Mouse (Mus musculus): ENCODE results near the gene Ndufs4. TPM values are rescaled to one million over a fixed set of nuclear protein-coding genes. Genes with fewer than 3 reads are reported as not detected.
A peak's percentile ranks its signal among the peaks of the same experiment; 100 is the strongest.

Ndufs4 gene
- polyA plus RNA-seq, 1 experiment from 2014 or later = 293 TPM

GRCm38 (mm10) chr13:114344220-114344973 is 43.7 kb downstream of the Ndufs4 start:
- Histone ChIP-seq H3K4me2 (replicated peaks; ENCODE audit: low read depth, low read length) (no peak overlapping the region), H3K27ac (ENCODE audit: low read length) (no peak overlapping the region), H3K9me3 (ENCODE audit: low read length) (no peaks in the 10 kb centered on the region), H3K4me3 (ENCODE audit: low read length) (no peak overlapping the region), H3K9ac (replicated peaks; ENCODE audit: low read length) (no peak overlapping the region), H3K27me3 (ENCODE audit: insufficient read depth, low read length) (no peaks in the 10 kb centered on the region), H3K4me1 (ENCODE audit: insufficient read depth, low read length) (0 out of 2 replicates have a peak, but pooled peaks cover 2% of the 10 kb centered on the region), H3K36me3 (ENCODE audit: insufficient read depth, low read length) (no peaks in the 10 kb centered on the region)
- WGBS = 85% methylated on average over 3 of the region's 3 CpGs
- no peak for ATAC-seq (ENCODE audit: low FRiP score, low TSS enrichment)

- Histone ChIP-seq H3K4me1 (ENCODE audit: insufficient read depth, low read length) (0 out of 2 replicates have a peak, but pooled peaks cover 2% of the 10 kb centered on the region), H3K27me3 (ENCODE audit: insufficient read depth, low read length) (no peaks in the 10 kb centered on the region), H3K27ac (ENCODE audit: low read length) (no peak overlapping the region), H3K4me3 (ENCODE audit: low read length) (no peak overlapping the region), H3K9me3 (ENCODE audit: low read length) (no peaks in the 10 kb centered on the region), H3K36me3 (ENCODE audit: insufficient read depth, low read length) (no peaks in the 10 kb centered on the region), H3K4me2 (replicated peaks; ENCODE audit: low read depth, low read length) (no peak overlapping the region), H3K9ac (replicated peaks; ENCODE audit: low read length) (no peak overlapping the region)
- ATAC-seq (ENCODE audit: low FRiP score, low TSS enrichment) = no peak
- 30% methylated on average over 8 of the region's 8 CpGs for WGBS
These were observed 45.1 kb downstream of the Ndufs4 start for GRCm38 (mm10) chr13:114343001-114343400.

GRCm38 (mm10) chr13:114319835-114320389 is 68.1 kb downstream of the Ndufs4 start:
- Histone ChIP-seq H3K4me2 (replicated peaks; ENCODE audit: low read depth, low read length) (no peak overlapping the region), H3K9me3 (ENCODE audit: low read length) (no peaks in the 10 kb centered on the region), H3K4me1 (ENCODE audit: insufficient read depth, low read length) (0 out of 2 replicates have a peak, but pooled peaks cover 4% of the 10 kb centered on the region), H3K9ac (replicated peaks; ENCODE audit: low read length) (no peak overlapping the region), H3K27me3 (ENCODE audit: insufficient read depth, low read length) (no peaks in the 10 kb centered on the region), H3K36me3 (ENCODE audit: insufficient read depth, low read length) (peaks cover 4% of the 10 kb centered on the region; the same call in 1 of the 2 replicates), H3K27ac (ENCODE audit: low read length) (no peak overlapping the region), H3K4me3 (ENCODE audit: low read length) (no peak overlapping the region)
- ATAC-seq (ENCODE audit: low FRiP score, low TSS enrichment) = peak; percentile 35; the same call in 1 of the 2 replicates
- 67% methylated on average over 2 of the region's 2 CpGs for WGBS

- 0 out of 2 replicates have a peak, but pooled peaks cover 4% of the 10 kb centered on the region for H3K4me1 ChIP-seq (ENCODE audit: insufficient read depth, low read length)
- no peaks in the 10 kb centered on the region for H3K9me3 ChIP-seq (ENCODE audit: low read length)
- H3K4me2 ChIP-seq (replicated peaks; ENCODE audit: low read depth, low read length) = no peak overlapping the region
- H3K4me3 ChIP-seq (ENCODE audit: low read length) = no peak overlapping the region
- no peak overlapping the region for H3K9ac ChIP-seq (replicated peaks; ENCODE audit: low read length)
- peaks cover 4% of the 10 kb centered on the region; the same call in 1 of the 2 replicates for H3K36me3 ChIP-seq (ENCODE audit: insufficient read depth, low read length)
- H3K27me3 ChIP-seq (ENCODE audit: insufficient read depth, low read length) = no peaks in the 10 kb centered on the region
- ATAC-seq (ENCODE audit: low FRiP score, low TSS enrichment) = no peak
- no peak overlapping the region for H3K27ac ChIP-seq (ENCODE audit: low read length)
These were observed 68.9 kb downstream of the Ndufs4 start for GRCm38 (mm10) chr13:114319136-114319535.

GRCm38 (mm10) chr13:114315374-114315773 is 72.7 kb downstream of the Ndufs4 start:
- WGBS = 95% methylated on average over 3 of the region's 3 CpGs
- no peak for ATAC-seq (ENCODE audit: low FRiP score, low TSS enrichment)
- Histone ChIP-seq H3K27me3 (ENCODE audit: insufficient read depth, low read length) (no peaks in the 10 kb centered on the region), H3K4me2 (replicated peaks; ENCODE audit: low read depth, low read length) (no peak overlapping the region), H3K27ac (ENCODE audit: low read length) (no peak overlapping the region), H3K9ac (replicated peaks; ENCODE audit: low read length) (no peak overlapping the region), H3K9me3 (ENCODE audit: low read length) (no peaks in the 10 kb centered on the region), H3K36me3 (ENCODE audit: insufficient read depth, low read length) (peaks cover 12% of the 10 kb centered on the region; the same call in 1 of the 2 replicates), H3K4me1 (ENCODE audit: insufficient read depth, low read length) (0 out of 2 replicates have a peak, but pooled peaks cover 4% of the 10 kb centered on the region), H3K4me3 (ENCODE audit: low read length) (no peak overlapping the region)

GRCm38 (mm10) chr13:114314953-114315352 is 73.1 kb downstream of the Ndufs4 start:
- Histone ChIP-seq H3K36me3 (ENCODE audit: insufficient read depth, low read length) (peaks cover 12% of the 10 kb centered on the region; the same call in 1 of the 2 replicates), H3K4me1 (ENCODE audit: insufficient read depth, low read length) (0 out of 2 replicates have a peak, but pooled peaks cover 3% of the 10 kb centered on the region), H3K9ac (replicated peaks; ENCODE audit: low read length) (no peak overlapping the region), H3K4me3 (ENCODE audit: low read length) (no peak overlapping the region), H3K4me2 (replicated peaks; ENCODE audit: low read depth, low read length) (no peak overlapping the region), H3K27ac (ENCODE audit: low read length) (no peak overlapping the region), H3K27me3 (ENCODE audit: insufficient read depth, low read length) (no peaks in the 10 kb centered on the region), H3K9me3 (ENCODE audit: low read length) (no peaks in the 10 kb centered on the region)
- no peak for ATAC-seq (ENCODE audit: low FRiP score, low TSS enrichment)
- 90% methylated on average over 3 of the region's 3 CpGs for WGBS

GRCm38 (mm10) chr13:114310591-114310990 is 77.5 kb downstream of the Ndufs4 start:
- H3K4me2 ChIP-seq (replicated peaks; ENCODE audit: low read depth, low read length) = no peak overlapping the region
- no peak overlapping the region for H3K27ac ChIP-seq (ENCODE audit: low read length)
- no peak overlapping the region for H3K9ac ChIP-seq (replicated peaks; ENCODE audit: low read length)
- H3K27me3 ChIP-seq (ENCODE audit: insufficient read depth, low read length) = no peaks in the 10 kb centered on the region
- H3K36me3 ChIP-seq (ENCODE audit: insufficient read depth, low read length) = peaks cover 12% of the 10 kb centered on the region; the same call in 1 of the 2 replicates
- no peak overlapping the region for H3K4me3 ChIP-seq (ENCODE audit: low read length)
- H3K9me3 ChIP-seq (ENCODE audit: low read length) = no peaks in the 10 kb centered on the region
- 89% methylated on average over 11 of the region's 11 CpGs for WGBS
- H3K4me1 ChIP-seq (ENCODE audit: insufficient read depth, low read length) = no peaks in the 10 kb centered on the region
- ATAC-seq (ENCODE audit: low FRiP score, low TSS enrichment) = no peak

- no peak overlapping the region for H3K27ac ChIP-seq (ENCODE audit: low read length)
- no peak overlapping the region for H3K9ac ChIP-seq (replicated peaks; ENCODE audit: low read length)
- no peaks in the 10 kb centered on the region for H3K4me1 ChIP-seq (ENCODE audit: insufficient read depth, low read length)
- H3K4me3 ChIP-seq (ENCODE audit: low read length) = no peak overlapping the region
- WGBS = 81% methylated on average over 7 of the region's 7 CpGs
- H3K27me3 ChIP-seq (ENCODE audit: insufficient read depth, low read length) = no peaks in the 10 kb centered on the region
- ATAC-seq (ENCODE audit: low FRiP score, low TSS enrichment) = no peak
- no peak overlapping the region for H3K4me2 ChIP-seq (replicated peaks; ENCODE audit: low read depth, low read length)
- H3K36me3 ChIP-seq (ENCODE audit: insufficient read depth, low read length) = peaks cover 2% of the 10 kb centered on the region; the same call in 1 of the 2 replicates
- no peaks in the 10 kb centered on the region for H3K9me3 ChIP-seq (ENCODE audit: low read length)
These were observed 83.4 kb downstream of the Ndufs4 start for GRCm38 (mm10) chr13:114304684-114305083.

GRCm38 (mm10) chr13:114303466-114304175 is 84.4 kb downstream of the Ndufs4 start:
- Histone ChIP-seq H3K4me2 (replicated peaks; ENCODE audit: low read depth, low read length) (no peak overlapping the region), H3K4me3 (ENCODE audit: low read length) (no peak overlapping the region), H3K36me3 (ENCODE audit: insufficient read depth, low read length) (peaks cover 2% of the 10 kb centered on the region; the same call in 1 of the 2 replicates), H3K4me1 (ENCODE audit: insufficient read depth, low read length) (no peaks in the 10 kb centered on the region), H3K27me3 (ENCODE audit: insufficient read depth, low read length) (no peaks in the 10 kb centered on the region), H3K9me3 (ENCODE audit: low read length) (no peaks in the 10 kb centered on the region), H3K9ac (replicated peaks; ENCODE audit: low read length) (no peak overlapping the region), H3K27ac (ENCODE audit: low read length) (no peak overlapping the region)
- WGBS = 61% methylated on average over 4 of the region's 4 CpGs
- ATAC-seq (ENCODE audit: low FRiP score, low TSS enrichment) = no peak
